Comparison of ENCODE assay signal across 8 mouse cellular contexts in genomic region chr2:168472899-168473298, GRCm38 (mm10).
DNase-seq lines count a peak whose midpoint lies in the region; ATAC-seq and TF ChIP-seq lines count a peak whose summit lies in the region.

No protein-coding gene starts in this region.

- H3K27ac ChIP-seq in embryonic facial prominence, embryonic 12.5 days, result no peak overlapping the region
- H3K27ac ChIP-seq in heart, embryonic 11.5 days (ENCODE audit: low read depth, low read length), result no peak overlapping the region
- H3K27ac ChIP-seq in kidney, embryonic 14.5 days (ENCODE audit: low read depth, low read length), result no peak overlapping the region
- no peak overlapping the region for H3K27ac ChIP-seq in liver, adult 2 months (replicated peaks; ENCODE audit: insufficient read depth, low read depth, low read length)
- no peak overlapping the region for H3K27ac ChIP-seq in midbrain, postnatal 0 days (ENCODE audit: low read depth, low read length)

- TF ChIP-seq POLR2A in liver, adult 2 months (IDR thresholded peaks at IDR 0.05; ENCODE audit: extremely low read depth, insufficient read depth, low read length), result no peak

- H3K9me3 ChIP-seq in embryonic facial prominence, embryonic 12.5 days, result no peaks in the 10 kb centered on the region
- no peaks in the 10 kb centered on the region for H3K9me3 ChIP-seq in heart, embryonic 11.5 days (replicated peaks; ENCODE audit: control insufficient read depth, low read length)
- H3K9me3 ChIP-seq in kidney, embryonic 14.5 days (ENCODE audit: control insufficient read depth, low read length), result no peaks in the 10 kb centered on the region
- no peaks in the 10 kb centered on the region for H3K9me3 ChIP-seq in midbrain, postnatal 0 days (ENCODE audit: low read length)

- no peak for ATAC-seq in embryonic facial prominence, embryonic 12.5 days (ENCODE audit: insufficient number of reproducible peaks, insufficient read depth, low FRiP score, low TSS enrichment)
- no peak for ATAC-seq in heart, embryonic 11.5 days (replicated peaks; ENCODE audit: insufficient number of reproducible peaks, low FRiP score, low TSS enrichment)
- ATAC-seq in kidney, embryonic 14.5 days (ENCODE audit: low FRiP score, low TSS enrichment), result no peak
- no peak for ATAC-seq in midbrain, postnatal 0 days (ENCODE audit: low FRiP score)

- TF ChIP-seq CTCF in liver, adult 2 months (IDR thresholded peaks at IDR 0.05; ENCODE audit: low read depth, low read length), result peak; percentile 90
- peak; percentile 78 for TF ChIP-seq CTCF in midbrain, postnatal 0 days (IDR thresholded peaks at IDR 0.05)

- H3K36me3 ChIP-seq in embryonic facial prominence, embryonic 12.5 days, result no peaks in the 10 kb centered on the region
- no peaks in the 10 kb centered on the region for H3K36me3 ChIP-seq in heart, embryonic 11.5 days (ENCODE audit: control insufficient read depth, insufficient read depth, low read length)
- no peaks in the 10 kb centered on the region for H3K36me3 ChIP-seq in kidney, embryonic 14.5 days (ENCODE audit: control insufficient read depth, insufficient read depth, low read length)
- no peaks in the 10 kb centered on the region for H3K36me3 ChIP-seq in liver, adult 2 months (ENCODE audit: control insufficient read depth, insufficient read depth, low read length)
- no peaks in the 10 kb centered on the region for H3K36me3 ChIP-seq in midbrain, postnatal 0 days (ENCODE audit: insufficient read depth, low read length)
- no peaks in the 10 kb centered on the region for H3K36me3 ChIP-seq in splenic B cell, adult 2 months (ENCODE audit: control insufficient read depth, insufficient read depth, low read length, poor library complexity, severe bottlenecking)

- peak; percentile 91 for DNase-seq in A20 (ENCODE audit: low read depth, low spot score)
- DNase-seq in adrenal gland, postnatal 36 days, result peak; percentile 56 to 71
- peak; percentile 51 for DNase-seq in liver, adult 2 months (ENCODE audit: extremely low read depth, low read depth, low spot score)
- DNase-seq in midbrain, postnatal 0 days (ENCODE audit: low spot score), result peak; percentile 80
- DNase-seq in splenic B cell, adult 2 months (ENCODE audit: low read depth, low spot score), result peak; percentile 92

- H3K4me3 ChIP-seq in embryonic facial prominence, embryonic 12.5 days, result peak overlapping the region; percentile 13; the same call in 1 of the 2 replicates
- peak overlapping the region; percentile 33 for H3K4me3 ChIP-seq in heart, embryonic 11.5 days (ENCODE audit: low read depth, low read length)
- peak overlapping the region; percentile 23 for H3K4me3 ChIP-seq in kidney, embryonic 14.5 days (ENCODE audit: low read length)
- peak overlapping the region; percentile 55; the same call in 1 of the 2 replicates for H3K4me3 ChIP-seq in liver, adult 2 months (ENCODE audit: insufficient read depth, low read depth, low read length)
- peak overlapping the region; percentile 20 for H3K4me3 ChIP-seq in midbrain, postnatal 0 days (ENCODE audit: low read depth, low read length)

- no peak overlapping the region for H3K9ac ChIP-seq in embryonic facial prominence, embryonic 12.5 days
- H3K9ac ChIP-seq in heart, embryonic 11.5 days (ENCODE audit: low read depth, low read length), result peak overlapping the region; percentile 2; the same call in 1 of the 2 replicates
- peak overlapping the region; percentile 48; the same call in 1 of the 2 replicates for H3K9ac ChIP-seq in kidney, embryonic 14.5 days (ENCODE audit: low read depth, low read length)
- peak overlapping the region; percentile 52 for H3K9ac ChIP-seq in liver, adult 2 months (ENCODE audit: low read depth, low read length)
- H3K9ac ChIP-seq in midbrain, postnatal 0 days (replicated peaks; ENCODE audit: low read length, poor library complexity, severe bottlenecking), result no peak overlapping the region

- H3K4me2 ChIP-seq in embryonic facial prominence, embryonic 12.5 days (replicated peaks), result peak overlapping the region; percentile 31
- H3K4me2 ChIP-seq in heart, embryonic 11.5 days, result peak overlapping the region; percentile 62
- H3K4me2 ChIP-seq in kidney, embryonic 14.5 days (replicated peaks; ENCODE audit: low read depth, low read length), result peak overlapping the region; percentile 51
- H3K4me2 ChIP-seq in midbrain, postnatal 0 days (ENCODE audit: low read depth, low read length, poor library complexity, severe bottlenecking), result peak overlapping the region; percentile 44

- 0 out of 2 replicates have a peak, but pooled peaks cover 2% of the 10 kb centered on the region for H3K27me3 ChIP-seq in embryonic facial prominence, embryonic 12.5 days
- peaks cover 67% of the 10 kb centered on the region for H3K27me3 ChIP-seq in heart, embryonic 11.5 days (ENCODE audit: control insufficient read depth, insufficient read depth, low read length)
- H3K27me3 ChIP-seq in kidney, embryonic 14.5 days (ENCODE audit: control insufficient read depth, insufficient read depth, low read length), result no peaks in the 10 kb centered on the region
- H3K27me3 ChIP-seq in liver, adult 2 months (ENCODE audit: control insufficient read depth, insufficient read depth, low read length), result no peaks in the 10 kb centered on the region
- H3K27me3 ChIP-seq in midbrain, postnatal 0 days (ENCODE audit: insufficient read depth, low read length), result no peaks in the 10 kb centered on the region
- no peaks in the 10 kb centered on the region for H3K27me3 ChIP-seq in splenic B cell, adult 2 months (ENCODE audit: control insufficient read depth, insufficient read depth, low read length, poor library complexity, severe bottlenecking)

- 8% methylated on average over 16 of the region's 16 CpGs for WGBS in embryonic facial prominence, embryonic 12.5 days
- 10% methylated on average over 16 of the region's 16 CpGs for WGBS in heart, embryonic 11.5 days (ENCODE audit: insufficient replicate concordance)
- 8% methylated on average over 16 of the region's 16 CpGs for WGBS in kidney, embryonic 14.5 days
- 11% methylated on average over 16 of the region's 16 CpGs for WGBS in liver, adult 2 months
- 6% methylated on average over 16 of the region's 16 CpGs for WGBS in midbrain, postnatal 0 days

- no peaks in the 10 kb centered on the region; the same call in 1 of the 2 replicates for H3K4me1 ChIP-seq in embryonic facial prominence, embryonic 12.5 days
- no peaks in the 10 kb centered on the region for H3K4me1 ChIP-seq in heart, embryonic 11.5 days (ENCODE audit: control insufficient read depth, insufficient read depth, low read length)
- 0 out of 2 replicates have a peak, but pooled peaks cover 5% of the 10 kb centered on the region for H3K4me1 ChIP-seq in kidney, embryonic 14.5 days (ENCODE audit: control insufficient read depth, insufficient read depth, low read length)
- no peaks in the 10 kb centered on the region for H3K4me1 ChIP-seq in liver, adult 2 months (ENCODE audit: control insufficient read depth, insufficient read depth, low read length)
- H3K4me1 ChIP-seq in midbrain, postnatal 0 days (ENCODE audit: insufficient read depth, low read length), result no peaks in the 10 kb centered on the region

- no peaks in the 10 kb centered on the region for H3K79me2 ChIP-seq in liver, adult 2 months (ENCODE audit: control insufficient read depth, insufficient read depth, low read length)

Comparison
In these comparisons a context has a peak if more than half of its experiments do, and no peak if none do; other contexts are left out.
1. H3K9ac ChIP-seq: peak in heart, embryonic 11.5 days (single experiment), kidney, embryonic 14.5 days (single experiment) and liver, adult 2 months (single experiment); none in embryonic facial prominence, embryonic 12.5 days (single experiment) and midbrain, postnatal 0 days (single experiment).
2. Peak in every context shown above with its lines, with median percentiles within 50 percentile points of each other: DNase-seq, H3K4me2 ChIP-seq and H3K4me3 ChIP-seq.